Mouse (Mus musculus) liver, embryonic 15.5 days (tissue): ENCODE results near the gene Kansl1l. TPM values are rescaled to one million over a fixed set of nuclear protein-coding genes. Genes with fewer than 3 reads are reported as not detected.
A peak's percentile ranks its signal among the peaks of the same experiment; 100 is the strongest.

ENCODE experiments used
- ATAC-seq: fragments of 200-750 bp; cut with Nextera tagmentation; 2 replicates; pipeline ENCODE4 v1.8.0; 2017; ENCODE audit warnings: moderate number of reproducible peaks, mild to moderate bottlenecking, moderate library complexity; ENCODE audit not compliant: insufficient read depth
- H3K27ac ChIP-seq: fragments of 300-500 bp; sonication (generic); replicated peaks from 2 replicates; pipeline ENCODE4 v1.5.1; 2015; ENCODE audit warnings: mild to moderate bottlenecking, inconsistent platforms
- H3K27me3 ChIP-seq: fragments of 300-500 bp; sonication (generic); 2 replicates; pipeline ENCODE4 v1.6.1; 2015; ENCODE audit warnings: mild to moderate bottlenecking, inconsistent platforms
- H3K36me3 ChIP-seq: fragments of 300-500 bp; sonication (generic); replicated peaks from 2 replicates; pipeline ENCODE4 v1.6.1; 2015; ENCODE audit warnings: moderate library complexity, mild to moderate bottlenecking, inconsistent platforms
- H3K4me1 ChIP-seq: fragments of 300-500 bp; sonication (generic); replicated peaks from 2 replicates; pipeline ENCODE4 v1.6.1; 2015; ENCODE audit warnings: inconsistent platforms
- H3K4me2 ChIP-seq: fragments of 300-500 bp; sonication (generic); 2 replicates; pipeline ENCODE4 v1.6.1; 2015; ENCODE audit warnings: moderate library complexity, mild to moderate bottlenecking, inconsistent platforms
- H3K4me3 ChIP-seq: fragments of 300-500 bp; sonication (generic); replicated peaks from 2 replicates; pipeline ENCODE4 v1.5.1; 2015; ENCODE audit warnings: mild to moderate bottlenecking, inconsistent platforms
- H3K9ac ChIP-seq: fragments of 300-500 bp; sonication (generic); 2 replicates; pipeline ENCODE4 v1.6.1; 2015; ENCODE audit warnings: moderate library complexity, mild to moderate bottlenecking, inconsistent platforms
- H3K9me3 ChIP-seq: fragments of 300-500 bp; sonication (generic); replicated peaks from 2 replicates; pipeline ENCODE4 v1.6.1; 2016; ENCODE audit warnings: inconsistent platforms
- WGBS: fragments of 180-500 bp; shearing (Covaris S2); methylation state at CpG from one replicate; pipeline ENCODE4 v1.1.7; 2015; ENCODE audit warnings: mixed read lengths; ENCODE audit not compliant: insufficient replicate concordance; 5-methylcytosine and 5-hydroxymethylcytosine counted together
- polyA plus RNA-seq: library from polyadenylated mRNA; unstranded; fragments of >200 nt; fragmentation: Nextera tagmentation; extraction: Ambion mirVana; gene quantifications from 2 replicates; pipeline ENCODE4 v1.2.1, GENCODE M21; 2015

The Kansl1l gene
- polyA plus RNA-seq, 1 experiment from 2014 or later, result 3.3 TPM

- peaks cover 2% of the 10 kb centered on the region; the same call in 1 of the 2 replicates for H3K27me3 ChIP-seq
- WGBS, result under 1% methylated on average over 39 of the region's 39 CpGs
- 0 out of 2 replicates have a peak, but pooled peaks have one; percentile 5 for ATAC-seq
- no peaks in the 10 kb centered on the region for H3K9me3 ChIP-seq
- H3K36me3 ChIP-seq, result no peaks in the 10 kb centered on the region
- peak overlapping the region; percentile 97 for H3K4me2 ChIP-seq
- H3K4me3 ChIP-seq, result peak overlapping the region; percentile 85
- H3K4me1 ChIP-seq, result peaks cover 24% of the 10 kb centered on the region
- H3K9ac ChIP-seq, result peak overlapping the region; percentile 87
- peak overlapping the region; percentile 98 for H3K27ac ChIP-seq
These were observed 1.2 kb downstream of the Kansl1l start for GRCm38 (mm10) chr1:66815941-66816777.

GRCm38 (mm10) chr1:66814756-66815155 lies 2.6 kb downstream of the Kansl1l start:
- Histone ChIP-seq H3K4me2 (peak overlapping the region; percentile 46), H3K4me1 (peaks cover 24% of the 10 kb centered on the region), H3K9ac (no peak overlapping the region), H3K27ac (peak overlapping the region; percentile 4), H3K4me3 (no peak overlapping the region), H3K36me3 (no peaks in the 10 kb centered on the region), H3K27me3 (no peaks in the 10 kb centered on the region), H3K9me3 (no peaks in the 10 kb centered on the region)
- ATAC-seq, result no peak
- WGBS, result 29% methylated on average over 8 of the region's 8 CpGs

GRCm38 (mm10) chr1:66813191-66813590 lies 4.2 kb downstream of the Kansl1l start:
- peaks cover 24% of the 10 kb centered on the region for H3K4me1 ChIP-seq
- no peak for ATAC-seq
- 69% methylated on average over 1 of the region's 1 CpGs for WGBS
- H3K36me3 ChIP-seq, result no peaks in the 10 kb centered on the region
- no peak overlapping the region for H3K4me2 ChIP-seq
- H3K27ac ChIP-seq, result no peak overlapping the region
- no peaks in the 10 kb centered on the region for H3K27me3 ChIP-seq
- H3K9me3 ChIP-seq, result no peaks in the 10 kb centered on the region
- H3K9ac ChIP-seq, result no peak overlapping the region
- no peak overlapping the region for H3K4me3 ChIP-seq

GRCm38 (mm10) chr1:66806821-66807220 lies 10.5 kb downstream of the Kansl1l start:
- H3K4me1 ChIP-seq, result no peaks in the 10 kb centered on the region
- no peaks in the 10 kb centered on the region for H3K27me3 ChIP-seq
- H3K27ac ChIP-seq, result no peak overlapping the region
- H3K36me3 ChIP-seq, result no peaks in the 10 kb centered on the region
- WGBS, result 78% methylated on average over 1 of the region's 1 CpGs
- H3K9ac ChIP-seq, result no peak overlapping the region
- H3K9me3 ChIP-seq, result no peaks in the 10 kb centered on the region
- H3K4me3 ChIP-seq, result no peak overlapping the region
- no peak overlapping the region for H3K4me2 ChIP-seq
- no peak for ATAC-seq

- H3K9me3 ChIP-seq, result no peaks in the 10 kb centered on the region
- H3K27ac ChIP-seq, result no peak overlapping the region
- no peaks in the 10 kb centered on the region for H3K4me1 ChIP-seq
- no peak overlapping the region for H3K9ac ChIP-seq
- no peaks in the 10 kb centered on the region for H3K27me3 ChIP-seq
- ATAC-seq, result no peak
- peaks cover 6% of the 10 kb centered on the region; the same call in 1 of the 2 replicates for H3K36me3 ChIP-seq
- no peak overlapping the region for H3K4me2 ChIP-seq
- 67% methylated on average over 1 of the region's 1 CpGs for WGBS
- no peak overlapping the region for H3K4me3 ChIP-seq
These were observed 12.0 kb downstream of the Kansl1l start for GRCm38 (mm10) chr1:66805408-66805807.

GRCm38 (mm10) chr1:66804710-66805109 lies 12.7 kb downstream of the Kansl1l start:
- H3K27me3 ChIP-seq, result no peaks in the 10 kb centered on the region
- no peak overlapping the region for H3K4me3 ChIP-seq
- no peak overlapping the region for H3K27ac ChIP-seq
- 62% methylated on average over 5 of the region's 5 CpGs for WGBS
- ATAC-seq, result no peak
- H3K4me1 ChIP-seq, result no peaks in the 10 kb centered on the region
- no peaks in the 10 kb centered on the region for H3K9me3 ChIP-seq
- H3K9ac ChIP-seq, result no peak overlapping the region
- H3K36me3 ChIP-seq, result peaks cover 13% of the 10 kb centered on the region; the same call in 1 of the 2 replicates
- no peak overlapping the region for H3K4me2 ChIP-seq

- WGBS, result 68% methylated on average over 2 of the region's 2 CpGs
- no peak for ATAC-seq
- Histone ChIP-seq H3K9me3 (no peaks in the 10 kb centered on the region), H3K4me1 (no peaks in the 10 kb centered on the region), H3K9ac (no peak overlapping the region), H3K4me3 (no peak overlapping the region), H3K27ac (no peak overlapping the region), H3K4me2 (no peak overlapping the region), H3K27me3 (no peaks in the 10 kb centered on the region), H3K36me3 (peaks cover 14% of the 10 kb centered on the region; the same call in 1 of the 2 replicates)
These were observed 19.4 kb downstream of the Kansl1l start for GRCm38 (mm10) chr1:66797962-66798361.

GRCm38 (mm10) chr1:66792838-66793466 lies 24.4 kb downstream of the Kansl1l start:
- WGBS, result 46% methylated on average over 2 of the region's 2 CpGs

GRCm38 (mm10) chr1:66782296-66782695 lies 35.1 kb downstream of the Kansl1l start:
- H3K27ac ChIP-seq, result no peak overlapping the region
- no peak overlapping the region for H3K4me2 ChIP-seq
- no peaks in the 10 kb centered on the region for H3K9me3 ChIP-seq
- no peaks in the 10 kb centered on the region for H3K4me1 ChIP-seq
- no peak overlapping the region for H3K4me3 ChIP-seq
- H3K36me3 ChIP-seq, result no peaks in the 10 kb centered on the region
- 45% methylated on average over 2 of the region's 2 CpGs for whole genome bisulfite sequencing
- H3K27me3 ChIP-seq, result no peaks in the 10 kb centered on the region
- no peak for ATAC-seq
- H3K9ac ChIP-seq, result no peak overlapping the region

More at GRCm38 (mm10) chr1:66792838-66793466, 24.4 kb downstream of the Kansl1l start:
- H3K4me1 ChIP-seq, result no peaks in the 10 kb centered on the region
- no peaks in the 10 kb centered on the region for H3K36me3 ChIP-seq
- no peaks in the 10 kb centered on the region for H3K9me3 ChIP-seq
- no peak for ATAC-seq
- no peak overlapping the region for H3K9ac ChIP-seq
- H3K4me3 ChIP-seq, result no peak overlapping the region
- H3K27ac ChIP-seq, result no peak overlapping the region
- H3K4me2 ChIP-seq, result no peak overlapping the region
- no peaks in the 10 kb centered on the region for H3K27me3 ChIP-seq

GRCm38 (mm10) chr1:66781027-66781426 lies 36.3 kb downstream of the Kansl1l start:
- H3K27me3 ChIP-seq, result no peaks in the 10 kb centered on the region
- H3K4me2 ChIP-seq, result no peak overlapping the region
- H3K4me3 ChIP-seq, result no peak overlapping the region
- H3K9ac ChIP-seq, result no peak overlapping the region
- H3K9me3 ChIP-seq, result no peaks in the 10 kb centered on the region
- H3K4me1 ChIP-seq, result no peaks in the 10 kb centered on the region
- H3K27ac ChIP-seq, result no peak overlapping the region
- WGBS, result 52% methylated on average over 4 of the region's 4 CpGs
- no peaks in the 10 kb centered on the region for H3K36me3 ChIP-seq
- no peak for ATAC-seq

- WGBS, result 56% methylated on average over 1 of the region's 1 CpGs
- Histone ChIP-seq H3K4me1 (no peaks in the 10 kb centered on the region), H3K4me2 (no peak overlapping the region)
These were observed 38.6 kb downstream of the Kansl1l start for GRCm38 (mm10) chr1:66778798-66779197.

More at GRCm38 (mm10) chr1:66778798-66779197, 38.6 kb downstream of the Kansl1l start:
- Histone ChIP-seq H3K27ac (no peak overlapping the region), H3K9ac (no peak overlapping the region), H3K27me3 (no peaks in the 10 kb centered on the region), H3K4me3 (no peak overlapping the region), H3K9me3 (no peaks in the 10 kb centered on the region), H3K36me3 (no peaks in the 10 kb centered on the region)
- ATAC-seq, result no peak
